Mouse (Mus musculus) lung, postnatal 0 days (tissue): ENCODE results near the gene Angptl8.
A peak's percentile ranks its signal among the peaks of the same experiment; 100 is the strongest.
"Not testable (repeated sequence)": the region's sequence is repeated elsewhere in the genome, so short reads cannot be mapped to it uniquely, and the experiment has no call there.

Experiments used
- CTCF ChIP-seq: IDR thresholded peaks from 2 replicates; pipeline ENCODE4 v1.5.1; 2016; ENCODE audit warnings: antibody characterized with exemption, mild to moderate bottlenecking
- EP300 ChIP-seq: IDR thresholded peaks from 2 replicates; pipeline ENCODE4 v1.6.1; 2016; ENCODE audit warnings: antibody characterized with exemption, mild to moderate bottlenecking, control low read depth

DNA sequence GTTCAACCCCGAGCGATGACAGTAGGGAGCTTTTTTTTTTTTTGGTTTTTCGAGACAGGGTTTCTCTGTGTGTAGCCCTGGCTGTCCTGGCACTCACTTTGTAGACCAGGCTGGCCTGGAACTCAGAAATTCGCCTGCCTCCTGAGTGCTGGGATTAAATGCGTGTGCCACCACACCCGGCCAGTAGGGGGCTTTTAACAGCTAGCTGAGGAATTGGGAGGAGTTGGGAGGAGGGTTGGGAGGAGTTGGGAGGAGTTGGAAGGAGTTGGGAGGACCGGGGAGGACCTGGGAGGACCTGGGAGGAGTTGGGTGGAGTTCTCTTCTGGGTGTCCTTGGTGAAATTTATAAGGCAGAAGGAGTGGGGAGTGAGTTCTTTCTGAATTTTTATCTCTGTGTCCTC, 34.0 kb downstream of the Angptl8 start:
- TF ChIP-seq EP300 = not testable (repeated sequence)
- TF ChIP-seq CTCF = peak; percentile 69
